Mouse (Mus musculus) megakaryocyte, embryonic 14.5 days (primary cell): ENCODE data around the gene Tm4sf5.

Experiments
- FLI1 ChIP-seq: IDR thresholded peaks from 2 replicates; pipeline ENCODE4 v1.6.1; 2012; ENCODE audit warnings: low read length, inconsistent platforms, mixed read lengths
- GATA1 ChIP-seq: IDR thresholded peaks from 3 replicates; pipeline ENCODE4 v1.6.1; 2012; ENCODE audit warnings: mixed read lengths, low read length, inconsistent platforms, borderline replicate concordance

DNA sequence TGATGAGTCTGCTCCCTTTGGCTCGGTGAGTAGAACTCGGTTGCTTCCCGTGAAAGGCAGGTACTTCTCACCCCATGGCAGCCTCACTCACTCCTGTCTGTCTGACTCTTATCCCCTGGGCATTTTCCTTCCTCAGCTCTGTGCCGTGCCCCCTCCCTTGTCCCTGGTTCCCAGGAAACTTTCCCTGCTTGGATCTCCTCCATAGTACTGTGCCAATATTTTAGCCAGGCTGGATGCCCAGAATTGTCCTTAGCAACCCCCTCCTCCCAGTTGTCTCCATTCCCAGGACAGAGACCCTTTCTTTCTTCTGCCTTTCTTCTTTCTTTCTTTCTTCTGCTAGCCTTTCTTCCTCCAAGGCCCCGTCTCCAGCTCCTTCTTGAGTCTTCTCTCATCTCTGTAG lies 36.4 kb downstream of the Tm4sf5 start:
- TF ChIP-seq GATA1 (no peak), FLI1 (no peak)
